Mouse (Mus musculus) CH12.LX (cell line): ENCODE data around the gene Fgfr2. TPM values are rescaled to one million over a fixed set of nuclear protein-coding genes. Genes with fewer than 3 reads are reported as not detected.

ENCODE experiments used
- DNase-seq: peaks from one replicate; pipeline ENCODE4 v3.0.0-alpha.2; 2013; ENCODE audit errors: extremely low read depth
- H3K27ac ChIP-seq: 2 replicates; pipeline ENCODE4 v1.5.1; 2012; ENCODE audit warnings: low read depth, mild to moderate bottlenecking, control low read depth, moderate library complexity; ENCODE audit not compliant: insufficient read depth
- H3K27me3 ChIP-seq: replicated peaks from 2 replicates; pipeline ENCODE3; 2012; ENCODE audit warnings: inconsistent platforms
- H3K36me3 ChIP-seq, 2 experiments: replicated peaks in 1 of 2; 2 replicates each; pipeline versions ENCODE3 to v1.6.1; 2012; ENCODE audit warnings: inconsistent platforms in 1 of 2, low read length in 1 of 2, mild to moderate bottlenecking in 1 of 2, mixed read lengths in 1 of 2, moderate library complexity in 1 of 2; ENCODE audit not compliant: control insufficient read depth in 1 of 2, insufficient read depth in 1 of 2
- H3K4me1 ChIP-seq, 2 experiments: 2 replicates each; pipeline ENCODE4 v1.6.1; 2012; ENCODE audit warnings: inconsistent platforms in 1 of 2, moderate library complexity in 1 of 2; ENCODE audit not compliant: insufficient read depth in 2 of 2, control insufficient read depth in 1 of 2
- H3K4me2 ChIP-seq: 2 replicates; pipeline ENCODE4 v1.6.1; 2012; ENCODE audit warnings: low read depth, mild to moderate bottlenecking, control low read depth; ENCODE audit not compliant: poor library complexity, insufficient read depth, severe bottlenecking
- H3K4me3 ChIP-seq, 3 experiments: fragments of 150-350 bp in 1 of 3; sonication (generic) in 1 of 3; replicated peaks in 1 of 3; 2 replicates each; pipeline versions ENCODE3 to v1.5.1; 2011 to 2012; ENCODE audit warnings: low read depth in 2 of 3, low read length in 2 of 3, mild to moderate bottlenecking in 2 of 3, moderate library complexity in 2 of 3, control low read depth in 1 of 3, improper control_type of control experiment in 1 of 3, inconsistent platforms in 1 of 3, mixed read lengths in 1 of 3; ENCODE audit not compliant: poor library complexity in 1 of 3
- H3K79me2 ChIP-seq: replicated peaks from 2 replicates; pipeline ENCODE4 v1.6.1; 2012; ENCODE audit warnings: mild to moderate bottlenecking, moderate library complexity; ENCODE audit not compliant: control insufficient read depth, poor library complexity, insufficient read depth, severe bottlenecking; ENCODE audit errors: extremely low read depth
- H3K9ac ChIP-seq: 2 replicates; pipeline ENCODE4 v1.6.1; 2012; ENCODE audit warnings: low read depth, mild to moderate bottlenecking, control low read depth, moderate library complexity; ENCODE audit not compliant: insufficient read depth
- H3K9me3 ChIP-seq: replicated peaks from 2 replicates; pipeline ENCODE3; 2012; ENCODE audit warnings: low read length, inconsistent platforms, mixed read lengths
- BHLHE40 ChIP-seq: IDR thresholded peaks from 2 replicates; pipeline ENCODE4 v1.6.1; 2011; ENCODE audit warnings: mild to moderate bottlenecking, low read depth, low read length, improper control_type of control experiment
- CHD1 ChIP-seq: IDR thresholded peaks from 2 replicates; pipeline ENCODE4 v1.6.1; 2012; ENCODE audit warnings: low read depth, low read length, improper control_type of control experiment, inconsistent platforms
- CTCF ChIP-seq, 2 experiments: IDR thresholded peaks in 1 of 2; conservative IDR thresholded peaks in 1 of 2; 2 replicates each; pipeline ENCODE4 v1.5.1; 2011 to 2012; ENCODE audit warnings: low read depth in 2 of 2, low read length in 2 of 2, improper control_type of control experiment in 1 of 2, inconsistent platforms in 1 of 2, mild to moderate bottlenecking in 1 of 2, moderate library complexity in 1 of 2
- ELF1 ChIP-seq: IDR thresholded peaks from 2 replicates; pipeline ENCODE4 v1.6.1; 2014; ENCODE audit warnings: low read depth, mild to moderate bottlenecking, inconsistent platforms, low read length, improper control_type of control experiment
- GABPA ChIP-seq: IDR thresholded peaks from 2 replicates; pipeline ENCODE4 v1.6.1; 2012; ENCODE audit warnings: low read depth, low read length, improper control_type of control experiment, inconsistent platforms; ENCODE audit not compliant: insufficient replicate concordance
- HCFC1 ChIP-seq: IDR thresholded peaks from 2 replicates; pipeline ENCODE4 v1.6.1; 2012; ENCODE audit warnings: low read depth, mild to moderate bottlenecking, inconsistent platforms, low read length, improper control_type of control experiment
- IRF4 ChIP-seq: IDR thresholded peaks from 2 replicates; pipeline ENCODE4 v1.6.1; 2014; ENCODE audit warnings: low read depth, mild to moderate bottlenecking, inconsistent platforms, low read length, improper control_type of control experiment
- KAT2A ChIP-seq: IDR thresholded peaks from 2 replicates; pipeline ENCODE4 v1.6.1; 2012; ENCODE audit warnings: low read length, improper control_type of control experiment, inconsistent platforms; ENCODE audit not compliant: insufficient replicate concordance
- MAFK ChIP-seq: IDR thresholded peaks from 2 replicates; pipeline ENCODE4 v1.6.1; 2011; ENCODE audit warnings: low read length, improper control_type of control experiment; ENCODE audit not compliant: insufficient replicate concordance
- MAX ChIP-seq: IDR thresholded peaks from 2 replicates; pipeline ENCODE4 v1.6.1; 2011; ENCODE audit warnings: low read length, improper control_type of control experiment
- NELFE ChIP-seq: IDR thresholded peaks from 2 replicates; pipeline ENCODE4 v1.6.1; 2011; ENCODE audit warnings: low read depth, low read length, improper control_type of control experiment
- POLR2A ChIP-seq: IDR thresholded peaks from 2 replicates; pipeline ENCODE4 v1.6.1; 2011; ENCODE audit warnings: low read depth, mild to moderate bottlenecking, improper control_type of control experiment, low read length
- POLR2AphosphoS2 ChIP-seq: IDR thresholded peaks from 2 replicates; pipeline ENCODE4 v1.6.1; 2011; ENCODE audit warnings: low read depth, low read length, improper control_type of control experiment
- SIN3A ChIP-seq: IDR thresholded peaks from 2 replicates; pipeline ENCODE4 v1.6.1; 2012; ENCODE audit warnings: low read length, improper control_type of control experiment, inconsistent platforms
- TCF12 ChIP-seq: IDR thresholded peaks from 2 replicates; pipeline ENCODE4 v1.6.1; 2014; ENCODE audit warnings: low read depth, mild to moderate bottlenecking, inconsistent platforms, low read length, improper control_type of control experiment
- UBTF ChIP-seq: IDR thresholded peaks from 2 replicates; pipeline ENCODE4 v1.6.1; 2012; ENCODE audit warnings: low read depth, mild to moderate bottlenecking, inconsistent platforms, low read length, improper control_type of control experiment, moderate library complexity
- USF1 ChIP-seq: IDR thresholded peaks from 2 replicates; pipeline ENCODE4 v1.6.1; 2014; ENCODE audit warnings: low read depth, mild to moderate bottlenecking, inconsistent platforms, low read length, improper control_type of control experiment
- ZC3H11A ChIP-seq: IDR thresholded peaks from 2 replicates; pipeline ENCODE4 v1.6.1; 2012; ENCODE audit warnings: low read depth, mild to moderate bottlenecking, inconsistent platforms, low read length, improper control_type of control experiment
- ZKSCAN1 ChIP-seq: IDR thresholded peaks from 2 replicates; pipeline ENCODE4 v1.6.1; 2012; ENCODE audit warnings: low read depth, inconsistent platforms, low read length, improper control_type of control experiment, borderline replicate concordance
- ZMIZ1 ChIP-seq: IDR thresholded peaks from 2 replicates; pipeline ENCODE4 v1.6.1; 2012; ENCODE audit warnings: low read depth, mild to moderate bottlenecking, inconsistent platforms, low read length, improper control_type of control experiment
- dilution Hi-C: fragments of 300-500 bp; cut with MboI; formaldehyde crosslinking; loops from 2 replicates; pipeline ENCODE4 v1.14.3; 2020; ENCODE audit warnings: low sequenced_read_pairs; ENCODE audit not compliant: extremely low pct_unique_long_range_greater_than_20kb, extremely low pct_ligation_motif_present
- in situ Hi-C: fragments of 300-500 bp; cut with MboI; formaldehyde crosslinking; loops from 3 replicates; pipeline ENCODE4 v1.14.3; 2019; ENCODE audit warnings: low sequenced_read_pairs, low pct_ligation_motif_present, low pct_unique_long_range_greater_than_20kb, mixed read lengths
- polyA plus RNA-seq: library from polyadenylated mRNA; unstranded; fragments of >175 nt; gene quantifications from 2 replicates; pipeline ENCODE4 v1.2.1, GENCODE M21; 2012; ENCODE audit warnings: low read depth; ENCODE audit not compliant: insufficient read length
- total RNA-seq, 2 experiments: library from RNA; depleted of rRNA; stranded (reverse); fragments of 300-350 nt in 1 of 2; fragments of >200 nt in 1 of 2; gene quantifications; 2 replicates each; pipeline ENCODE4 v1.2.3; 2012 to 2014

The Fgfr2 gene
- total and polyA plus RNA-seq, 3 experiments = not detected

DNA sequence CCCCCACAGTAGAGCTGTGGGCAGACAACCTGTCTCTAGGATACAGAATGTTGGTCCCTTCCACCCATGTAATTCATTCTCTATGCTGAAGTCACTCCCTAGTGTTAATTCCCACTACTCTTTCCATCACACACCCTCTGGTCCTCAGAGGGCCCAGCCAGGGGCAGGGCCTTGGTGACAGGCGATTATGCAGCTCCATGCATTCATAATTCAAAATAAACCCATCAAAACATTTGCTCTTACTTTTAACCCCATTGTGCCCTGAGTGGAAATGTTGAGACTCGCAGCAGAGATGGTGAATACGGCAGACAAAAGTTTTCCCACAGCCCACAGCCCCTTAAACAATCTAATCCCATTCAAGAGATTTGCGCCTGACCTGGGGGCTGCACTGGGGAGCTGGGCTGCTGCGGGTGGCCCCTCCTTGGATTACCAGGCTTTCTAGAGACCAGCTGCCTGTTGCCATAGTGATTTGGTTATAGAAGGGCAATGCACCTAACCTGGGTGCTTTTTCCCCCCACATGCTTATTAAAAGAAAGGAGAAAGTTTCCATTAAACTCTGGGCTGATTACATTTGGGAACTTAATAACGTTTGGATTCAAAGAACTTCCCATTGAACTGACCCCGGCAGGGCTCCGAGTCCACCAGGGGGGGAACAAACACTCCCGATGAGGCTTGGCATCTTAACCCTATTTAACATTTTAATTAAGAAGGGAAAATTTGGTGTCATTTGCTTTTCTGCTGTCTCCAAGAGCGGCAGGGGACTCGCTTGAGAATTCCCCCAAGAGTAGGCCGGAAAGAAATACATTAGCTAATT, 2755.7 kb downstream of the Fgfr2 start:
- Histone ChIP-seq H3K79me2 (no peaks in the 10 kb centered on the region), H3K4me1 (no peaks in the 10 kb centered on the region), H3K27ac (no peak overlapping the region), H3K9me3 (peaks cover 11% of the 10 kb centered on the region), H3K36me3 (no peaks in the 10 kb centered on the region), H3K27me3 (peaks cover 21% of the 10 kb centered on the region), H3K9ac (no peak overlapping the region), H3K4me3 (no peak overlapping the region), H3K4me2 (no peak overlapping the region)
- TF ChIP-seq BHLHE40 (no peak), KAT2A (no peak), POLR2AphosphoS2 (no peak), UBTF (no peak), POLR2A (no peak), CTCF (conservative IDR thresholded peaks at IDR 0.05 in 1 of 2, IDR thresholded peaks at IDR 0.05 in 1 of 2; ENCODE audit: low read depth in 2 of 2, low read length in 2 of 2) (no peak), MAX (no peak)
- dilution Hi-C loops = no loop called here
- DNase-seq = no peak
- in situ Hi-C loops = no loop called here

DNA sequence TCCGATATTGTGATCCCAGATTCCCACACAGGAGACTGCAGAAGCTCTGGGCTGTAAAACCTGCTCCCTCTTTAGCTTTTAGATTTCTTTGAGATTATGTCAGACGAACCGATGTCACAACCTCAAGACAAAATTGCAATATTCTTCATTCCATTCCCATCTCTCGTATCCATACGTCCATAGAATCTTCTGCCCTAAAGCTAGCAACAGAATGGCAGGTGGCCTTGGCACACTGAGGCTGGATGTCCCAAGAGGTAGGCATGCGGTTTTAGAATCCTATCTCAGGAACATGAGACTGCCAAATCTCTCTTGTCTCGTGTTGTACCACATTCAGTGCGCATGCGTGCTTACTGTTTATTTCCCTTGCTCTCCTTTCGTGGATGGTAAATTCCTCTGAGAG, 2757.4 kb downstream of the Fgfr2 start:
- in situ Hi-C loops = no loop called here
- peaks cover 21% of the 10 kb centered on the region for H3K27me3 ChIP-seq
- H3K4me3 ChIP-seq = no peak overlapping the region
- no peak overlapping the region for H3K4me2 ChIP-seq
- no peaks in the 10 kb centered on the region for H3K79me2 ChIP-seq
- no peaks in the 10 kb centered on the region for H3K36me3 ChIP-seq
- H3K27ac ChIP-seq = no peak overlapping the region
- H3K9me3 ChIP-seq = peaks cover 11% of the 10 kb centered on the region
- no peaks in the 10 kb centered on the region for H3K4me1 ChIP-seq
- H3K9ac ChIP-seq = no peak overlapping the region
- no peak for DNase-seq
- dilution Hi-C loops = no loop called here
- TF ChIP-seq ZMIZ1 (no peak), USF1 (no peak), GABPA (no peak), IRF4 (no peak), HCFC1 (no peak), KAT2A (no peak), TCF12 (no peak), SIN3A (no peak), ZKSCAN1 (no peak), CHD1 (no peak), ELF1 (no peak), MAFK (no peak), ZC3H11A (no peak), CTCF (conservative IDR thresholded peaks at IDR 0.05 in 1 of 2, IDR thresholded peaks at IDR 0.05 in 1 of 2; ENCODE audit: low read depth in 2 of 2, low read length in 2 of 2) (no peak), NELFE (no peak), POLR2A (no peak)
